Mouse (Mus musculus) heart, embryonic 11.5 days (tissue): Measurements from ENCODE around the gene Ptma. TPM values are rescaled to one million over a fixed set of nuclear protein-coding genes. Genes with fewer than 3 reads are reported as not detected.

Experiments
- ATAC-seq: fragments of 200-750 bp; cut with Nextera tagmentation; replicated peaks from 2 replicates; pipeline ENCODE4 v1.8.0; 2017; ENCODE audit warnings: moderate library complexity; ENCODE audit not compliant: insufficient number of reproducible peaks, low FRiP score, low TSS enrichment
- H3K27ac ChIP-seq: fragments of 300-500 bp; sonication (generic); 2 replicates; pipeline ENCODE4 v1.5.1; 2014; ENCODE audit warnings: mild to moderate bottlenecking, low read depth, low read length
- H3K27me3 ChIP-seq: fragments of 300-500 bp; sonication (generic); 2 replicates; pipeline ENCODE4 v1.6.1; 2014; ENCODE audit warnings: mild to moderate bottlenecking, low read length, mixed read lengths; ENCODE audit not compliant: control insufficient read depth, insufficient read depth
- H3K36me3 ChIP-seq: fragments of 300-500 bp; sonication (generic); 2 replicates; pipeline ENCODE4 v1.6.1; 2014; ENCODE audit warnings: mild to moderate bottlenecking, low read length, moderate library complexity, mixed read lengths; ENCODE audit not compliant: control insufficient read depth, insufficient read depth
- H3K4me1 ChIP-seq: fragments of 300-500 bp; sonication (generic); 2 replicates; pipeline ENCODE4 v1.6.1; 2014; ENCODE audit warnings: low read length; ENCODE audit not compliant: control insufficient read depth, insufficient read depth
- H3K4me2 ChIP-seq: fragments of 300-500 bp; sonication (generic); 2 replicates; pipeline ENCODE4 v1.6.1; 2014; ENCODE audit warnings: mild to moderate bottlenecking, moderate library complexity
- H3K4me3 ChIP-seq: fragments of 300-500 bp; sonication (generic); 2 replicates; pipeline ENCODE4 v1.5.1; 2014; ENCODE audit warnings: low read depth, low read length
- H3K9ac ChIP-seq: fragments of 300-500 bp; sonication (generic); 2 replicates; pipeline ENCODE4 v1.6.1; 2014; ENCODE audit warnings: mild to moderate bottlenecking, low read depth, low read length, moderate library complexity
- H3K9me3 ChIP-seq: fragments of 300-500 bp; sonication (generic); replicated peaks from 2 replicates; pipeline ENCODE4 v1.6.1; 2016; ENCODE audit warnings: low read length; ENCODE audit not compliant: control insufficient read depth
- WGBS: fragments of 180-500 bp; shearing (Covaris S2); extraction: QIAGEN DNeasy Blood & Tissue Kit; methylation state at CpG from one replicate; pipeline ENCODE4 v1.1.7; 2014; ENCODE audit not compliant: insufficient replicate concordance; 5-methylcytosine and 5-hydroxymethylcytosine counted together
- polyA plus RNA-seq: library from polyadenylated mRNA; unstranded; fragments of >200 nt; fragmentation: Nextera tagmentation; extraction: Ambion mirVana; gene quantifications from 2 replicates; pipeline ENCODE4 v1.2.1, GENCODE M21; 2014

Gene Ptma
- polyA plus RNA-seq, 1 experiment from 2014 or later, result 1,343 TPM

DNA sequence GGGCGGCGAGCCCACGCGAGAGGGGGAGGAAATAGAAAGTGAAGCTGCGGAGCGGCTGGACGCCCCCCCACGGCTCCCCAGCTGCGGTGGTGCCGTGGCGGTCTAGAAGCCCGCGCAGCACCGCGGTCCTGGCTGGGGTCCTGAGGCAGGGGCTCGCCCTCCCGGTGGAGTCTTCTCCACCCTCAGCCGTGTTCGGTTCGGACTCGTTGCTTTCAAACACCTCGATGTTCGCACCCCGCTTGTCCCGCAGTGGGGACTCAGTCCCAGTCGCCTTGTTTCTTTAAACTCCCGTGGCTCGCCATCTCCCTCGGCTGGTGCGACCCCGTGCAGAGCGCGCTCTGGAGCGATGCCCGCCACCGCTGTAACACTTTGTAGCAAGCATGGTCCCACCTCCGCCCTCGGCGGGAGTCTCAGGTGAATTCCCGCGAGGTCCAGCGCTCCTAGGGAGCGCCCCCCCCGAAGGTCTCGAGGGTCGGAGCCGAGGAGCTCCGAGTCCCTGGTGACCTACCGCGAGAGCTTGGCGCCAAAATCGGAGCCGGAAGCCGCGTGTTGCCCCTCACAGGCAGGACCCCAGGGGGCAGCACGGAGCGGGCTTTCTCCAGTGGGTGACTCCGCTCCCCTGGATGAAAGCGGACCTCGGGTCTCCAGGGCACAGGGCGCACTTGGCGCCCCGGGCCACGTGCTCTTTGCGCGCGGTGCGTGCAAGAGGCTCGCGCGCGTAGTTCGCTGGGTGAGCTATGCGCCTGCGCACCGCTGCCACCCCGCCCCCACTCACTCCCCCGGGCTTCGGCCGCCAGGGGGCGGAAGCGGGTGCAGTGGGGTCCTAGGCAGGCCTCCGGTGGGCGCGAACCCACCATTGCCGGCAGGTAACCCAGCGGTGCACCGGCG is 1.3 kb downstream of the Ptma start:
- under 1% methylated on average over 85 of the region's 89 CpGs for WGBS
- Histone ChIP-seq H3K4me3 (peak overlapping the region; percentile 100), H3K4me2 (peak overlapping the region; percentile 90), H3K9ac (peak overlapping the region; percentile 100), H3K27me3 (no peaks in the 10 kb centered on the region), H3K36me3 (peaks cover 6% of the 10 kb centered on the region; the same call in 1 of the 2 replicates), H3K27ac (peak overlapping the region; percentile 99), H3K4me1 (peaks cover 31% of the 10 kb centered on the region), H3K9me3 (no peaks in the 10 kb centered on the region)
- ATAC-seq, result 0 out of 2 replicates have a peak, but pooled peaks have one; percentile 1

GRCm38 (mm10) chr1:86528571-86529180 is 2.1 kb downstream of the Ptma start:
- Histone ChIP-seq H3K36me3 (peaks cover 6% of the 10 kb centered on the region; the same call in 1 of the 2 replicates), H3K27me3 (no peaks in the 10 kb centered on the region), H3K9me3 (no peaks in the 10 kb centered on the region), H3K4me2 (peak overlapping the region; percentile 90), H3K4me3 (peak overlapping the region; percentile 100), H3K9ac (peak overlapping the region; percentile 100), H3K4me1 (peaks cover 31% of the 10 kb centered on the region), H3K27ac (peak overlapping the region; percentile 99)
- ATAC-seq, result no peak
- 0% methylated on average over 15 of the region's 15 CpGs for WGBS

DNA sequence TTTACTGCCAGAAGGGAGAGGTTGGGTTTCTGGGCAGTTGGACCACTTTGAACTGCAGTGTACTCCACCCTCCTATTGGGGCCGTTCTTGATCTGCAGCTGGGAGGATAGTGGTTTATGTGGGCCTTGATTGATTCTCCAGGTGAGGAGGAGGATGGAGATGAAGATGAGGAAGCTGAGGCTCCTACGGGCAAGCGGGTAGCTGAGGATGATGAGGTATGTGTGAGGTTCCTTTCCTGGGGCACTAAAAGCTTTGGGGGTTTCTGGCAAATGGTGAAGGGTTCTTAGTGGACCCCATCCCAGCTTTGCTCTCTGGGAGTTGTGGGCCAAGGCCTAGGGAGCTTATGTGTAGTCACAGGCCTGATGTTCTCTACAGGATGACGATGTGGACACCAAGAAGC is 3.1 kb downstream of the Ptma start:
- peak overlapping the region; percentile 100 for H3K9ac ChIP-seq
- H3K4me3 ChIP-seq, result peak overlapping the region; percentile 100
- no peaks in the 10 kb centered on the region for H3K9me3 ChIP-seq
- ATAC-seq, result no peak
- peak overlapping the region; percentile 90 for H3K4me2 ChIP-seq
- H3K36me3 ChIP-seq, result peaks cover 6% of the 10 kb centered on the region; the same call in 1 of the 2 replicates
- H3K27me3 ChIP-seq, result no peaks in the 10 kb centered on the region
- WGBS, result 62% methylated on average over 4 of the region's 4 CpGs
- peaks cover 30% of the 10 kb centered on the region for H3K4me1 ChIP-seq
- H3K27ac ChIP-seq, result no peak overlapping the region

- Histone ChIP-seq H3K9me3 (no peaks in the 10 kb centered on the region), H3K27me3 (no peaks in the 10 kb centered on the region), H3K4me1 (peaks cover 23% of the 10 kb centered on the region), H3K36me3 (peaks cover 6% of the 10 kb centered on the region; the same call in 1 of the 2 replicates), H3K9ac (peak overlapping the region; percentile 52; the same call in 1 of the 2 replicates), H3K27ac (0 out of 2 replicates have a peak overlapping the region, but pooled peaks have one; percentile 46), H3K4me2 (no peak overlapping the region), H3K4me3 (no peak overlapping the region)
- ATAC-seq, result no peak
- 27% methylated on average over 4 of the region's 4 CpGs for WGBS
Observed at GRCm38 (mm10) chr1:86530871-86531546, 4.5 kb downstream of the Ptma start.

GRCm38 (mm10) chr1:86531547-86532321 is 5.2 kb downstream of the Ptma start:
- Histone ChIP-seq H3K27ac (peak overlapping the region; percentile 46; the same call in 1 of the 2 replicates), H3K4me3 (no peak overlapping the region), H3K9me3 (no peaks in the 10 kb centered on the region), H3K36me3 (peaks cover 6% of the 10 kb centered on the region; the same call in 1 of the 2 replicates), H3K9ac (peak overlapping the region; percentile 52), H3K27me3 (no peaks in the 10 kb centered on the region), H3K4me1 (peaks cover 23% of the 10 kb centered on the region), H3K4me2 (peak overlapping the region; percentile 46)
- 7% methylated on average over 13 of the region's 13 CpGs for WGBS
- peak; percentile 24 for ATAC-seq

DNA sequence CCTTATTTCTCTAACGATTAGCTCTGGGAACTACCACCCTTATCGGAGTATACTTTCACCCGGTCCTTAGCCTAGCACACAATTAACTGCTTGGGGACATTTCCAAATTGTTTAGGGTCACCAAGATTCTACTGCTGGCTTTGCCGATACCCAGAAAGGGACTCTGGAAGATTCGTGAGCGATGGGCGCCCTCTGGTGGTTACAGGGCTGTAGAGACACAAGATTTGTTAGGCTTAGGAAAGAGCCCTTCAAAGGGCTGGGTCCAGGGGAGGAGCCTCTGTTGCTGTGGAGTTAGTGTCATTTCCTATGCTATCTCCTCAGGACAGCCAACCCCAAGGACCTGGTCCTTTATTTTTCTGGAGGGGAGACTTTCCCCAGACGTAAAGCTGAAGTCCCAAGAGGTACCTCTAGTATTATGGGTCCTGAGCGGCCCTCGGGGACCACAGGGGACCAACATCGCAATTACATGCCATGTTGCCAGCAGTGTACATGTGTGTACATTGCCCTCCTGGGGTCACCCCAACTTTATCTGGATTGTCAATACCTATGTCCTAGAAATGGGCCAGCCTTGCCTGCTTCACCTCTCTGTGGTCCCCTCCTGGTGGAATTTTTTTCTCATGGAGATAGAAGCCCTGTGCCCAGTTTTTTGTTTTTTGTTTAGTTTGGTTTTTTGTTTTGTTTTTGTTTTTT is 6.0 kb downstream of the Ptma start:
- Histone ChIP-seq H3K9ac (no peak overlapping the region), H3K4me3 (no peak overlapping the region), H3K36me3 (peaks cover 6% of the 10 kb centered on the region; the same call in 1 of the 2 replicates), H3K27ac (0 out of 2 replicates have a peak overlapping the region, but pooled peaks have one; percentile 16), H3K9me3 (no peaks in the 10 kb centered on the region), H3K4me1 (peaks cover 23% of the 10 kb centered on the region), H3K4me2 (peak overlapping the region; percentile 46), H3K27me3 (no peaks in the 10 kb centered on the region)
- peak; percentile 13; the same call in 1 of the 2 replicates for ATAC-seq
- WGBS, result 27% methylated on average over 11 of the region's 11 CpGs

DNA sequence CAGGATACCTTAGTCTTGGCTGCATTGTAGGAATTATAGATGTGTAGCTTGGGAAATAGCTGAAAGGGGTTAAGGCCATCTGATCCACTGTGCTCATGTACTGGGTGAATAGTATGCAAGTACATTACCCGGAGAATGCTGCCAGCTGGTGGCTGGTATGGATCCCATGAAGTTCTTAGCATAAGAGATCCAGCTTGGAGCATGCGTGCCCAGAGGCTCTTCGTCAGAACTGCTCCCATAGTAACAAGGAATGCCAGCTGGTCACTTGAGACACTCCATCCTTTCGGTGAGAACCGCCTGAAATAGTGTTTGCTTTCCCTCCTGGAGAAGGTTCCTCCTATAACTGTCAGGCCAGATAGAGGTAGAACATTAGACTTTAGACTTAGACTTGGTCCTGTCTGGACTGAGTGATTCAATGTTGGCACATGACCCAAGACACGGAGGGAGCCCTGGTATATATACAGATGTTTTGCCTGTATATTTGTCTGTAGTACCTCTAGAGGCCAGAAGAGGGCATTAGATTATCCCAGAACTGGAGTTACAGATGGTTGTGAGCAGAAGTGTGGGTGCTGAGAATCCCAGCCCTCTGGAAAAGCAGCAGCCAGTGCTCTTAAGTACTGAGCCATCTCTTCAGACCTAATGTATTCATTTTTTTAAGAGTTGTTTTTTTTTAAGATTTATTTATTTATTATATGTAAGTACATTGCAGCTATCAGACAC is 7.0 kb downstream of the Ptma start:
- Histone ChIP-seq H3K9ac (no peak overlapping the region), H3K36me3 (peaks cover 6% of the 10 kb centered on the region; the same call in 1 of the 2 replicates), H3K9me3 (no peaks in the 10 kb centered on the region), H3K4me2 (no peak overlapping the region), H3K27me3 (no peaks in the 10 kb centered on the region), H3K4me3 (no peak overlapping the region), H3K27ac (no peak overlapping the region), H3K4me1 (peaks cover 23% of the 10 kb centered on the region)
- WGBS, result 87% methylated on average over 6 of the region's 6 CpGs
- ATAC-seq, result no peak
